Mouse (Mus musculus): ENCODE data around the gene Gdf15.
"Not testable (repeated sequence)": the region's sequence is repeated elsewhere in the genome, so short reads cannot be mapped to it uniquely, and the experiment has no call there.

Gene Gdf15

DNA sequence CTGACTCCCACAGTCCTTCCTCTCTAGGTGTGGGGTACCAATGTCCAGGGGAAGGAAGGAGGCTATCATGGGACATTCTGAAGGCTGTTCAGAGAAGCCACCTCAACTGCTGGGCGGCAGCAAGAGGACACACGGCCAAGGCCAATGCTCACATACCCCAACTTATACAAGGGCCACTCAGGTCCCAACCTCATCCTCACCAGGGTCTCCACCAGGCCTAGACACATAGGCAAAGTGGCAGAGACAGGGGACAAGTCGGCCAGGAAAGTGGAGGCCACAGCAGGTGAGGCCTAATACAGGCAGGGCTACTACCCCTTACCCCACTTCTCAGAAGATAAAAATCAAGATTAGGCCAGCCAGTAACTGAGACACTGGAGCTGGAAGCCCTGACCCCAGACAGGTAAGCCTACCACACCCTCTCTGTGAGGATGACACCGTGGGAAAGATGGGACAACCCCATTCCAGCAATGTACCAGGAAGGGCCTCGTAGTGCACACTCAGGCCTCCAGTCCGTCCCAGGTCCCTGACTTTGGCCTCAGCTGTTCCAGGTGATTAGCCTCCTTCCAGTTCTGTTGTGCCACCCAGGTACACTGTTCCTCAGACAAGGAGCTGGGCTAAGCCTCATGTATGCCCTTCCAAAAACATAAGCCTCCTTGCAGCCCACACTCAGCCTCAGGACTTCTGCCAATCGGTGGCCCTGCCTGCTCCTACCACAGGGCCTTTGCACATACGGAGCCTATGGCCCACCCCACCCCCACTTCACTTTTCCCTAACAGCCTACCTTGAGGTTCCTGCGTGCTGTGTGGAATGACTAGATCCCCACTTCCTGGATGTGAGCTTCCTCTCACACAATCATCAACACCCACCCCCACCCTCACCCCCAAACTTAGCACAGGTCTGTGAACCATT is 26.1 kb downstream of the Gdf15 start:
- DNase-seq (ENCODE audit: low read depth), result no peak

DNA sequence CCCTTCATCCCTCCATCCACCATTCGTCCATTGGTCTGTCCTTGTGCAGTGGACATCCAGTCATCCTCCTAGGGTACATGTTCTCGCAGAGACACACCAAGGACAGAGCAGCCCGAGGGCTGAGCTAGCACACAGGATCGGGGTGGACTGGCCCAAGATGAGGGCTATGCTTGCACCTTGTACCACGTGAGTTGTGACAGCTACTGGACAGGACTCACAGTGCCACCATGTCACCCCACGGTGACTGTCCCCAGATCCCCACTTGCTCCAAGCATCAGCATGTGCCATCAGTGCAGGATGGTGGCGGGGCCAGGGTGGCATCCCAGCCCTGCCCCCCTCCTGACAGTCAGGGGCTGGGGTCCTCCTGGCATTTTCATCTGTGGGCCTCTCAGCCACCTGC is 27.7 kb downstream of the Gdf15 start:
- DNase-seq (ENCODE audit: low read depth), result no peak

DNA sequence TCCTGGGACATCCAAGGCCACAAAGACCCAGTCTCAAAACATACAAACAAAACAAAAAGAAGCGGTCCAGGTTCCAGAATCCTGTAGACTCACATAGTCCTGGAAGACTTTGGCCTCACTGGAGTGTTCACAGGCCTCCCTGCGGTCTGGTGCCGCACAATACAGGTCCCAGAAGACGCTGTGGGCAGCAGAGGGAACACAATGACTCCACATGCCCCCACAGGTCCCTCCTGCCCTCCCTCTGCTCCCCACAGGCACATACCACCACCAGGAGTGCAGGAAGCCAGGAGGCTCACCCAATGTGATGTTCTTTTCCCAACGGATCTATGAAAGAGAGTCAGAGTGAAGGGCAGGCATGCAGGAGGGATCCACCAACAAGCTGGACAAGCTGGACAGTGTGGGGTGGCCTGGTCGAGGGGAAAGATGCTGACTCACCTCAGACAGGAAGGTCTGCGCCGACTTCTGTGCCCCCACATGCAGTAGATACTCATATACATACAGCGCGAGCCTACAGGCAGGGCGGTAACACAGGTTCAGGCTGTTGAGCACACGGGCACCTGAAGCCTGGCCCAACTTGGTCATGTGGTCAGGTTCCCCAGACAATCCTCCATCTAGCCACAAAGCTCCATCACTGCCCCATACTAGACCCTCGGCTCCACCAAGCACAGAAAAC is 30.0 kb downstream of the Gdf15 start:
- no peak for DNase-seq (ENCODE audit: low read depth)

DNA sequence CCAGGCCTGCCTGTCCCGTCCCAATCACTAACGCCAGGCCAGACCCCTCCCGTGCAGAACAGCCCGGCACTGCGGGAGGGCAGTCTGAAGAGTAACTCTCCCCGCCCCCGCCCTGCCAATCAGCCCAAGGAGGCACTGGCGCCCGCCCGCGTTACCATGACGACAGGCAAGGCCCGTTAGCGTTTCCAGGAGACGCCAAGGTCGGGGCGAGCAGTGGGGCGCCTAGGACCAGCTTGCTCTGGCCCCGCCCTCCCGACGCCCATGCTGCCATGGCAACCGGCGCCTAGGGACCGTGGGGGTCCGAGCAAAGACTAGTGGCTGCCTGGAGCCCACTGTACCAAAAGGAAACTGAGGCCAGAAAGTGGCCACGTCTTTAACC is 31.0 kb downstream of the Gdf15 start:
- no peak for DNase-seq (ENCODE audit: low read depth)

DNA sequence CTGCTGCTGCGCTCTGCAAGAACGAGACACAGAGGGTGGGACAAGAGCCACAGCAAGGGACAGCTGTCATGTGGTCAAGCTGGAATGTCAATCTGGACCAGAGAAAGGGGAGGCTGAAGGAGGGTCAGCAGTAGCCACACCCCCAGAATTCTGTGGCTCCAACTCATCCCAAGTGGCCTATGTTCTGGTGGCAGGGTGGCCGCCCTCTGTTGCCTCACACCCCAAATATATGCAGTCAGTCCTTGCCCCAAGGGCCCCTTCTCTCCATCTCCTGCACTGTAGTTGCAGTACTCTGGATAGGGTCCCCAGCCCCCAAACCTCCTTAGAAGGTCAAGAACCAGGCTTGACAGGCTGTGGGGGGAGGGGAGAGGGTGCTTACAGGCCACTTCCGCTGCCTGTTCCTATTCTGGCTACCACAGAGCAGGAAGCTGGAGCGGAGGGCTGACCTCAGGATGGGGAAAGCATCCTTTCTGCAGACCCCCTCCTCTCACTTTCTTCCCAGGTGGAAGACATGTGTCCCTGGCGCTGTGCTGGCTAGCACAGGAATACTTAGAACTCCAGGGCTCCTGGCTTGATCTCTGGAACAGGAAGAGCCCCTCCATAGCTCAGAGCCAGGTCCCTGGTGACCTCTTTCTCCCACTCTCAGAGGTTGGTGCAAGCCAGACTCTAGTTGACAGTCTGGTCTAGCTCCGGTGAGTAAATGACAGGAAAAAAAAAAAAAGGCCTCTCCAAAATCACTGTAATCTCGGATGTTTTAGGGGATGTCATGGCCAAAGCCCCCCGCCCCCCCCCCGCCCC is 31.6 kb downstream of the Gdf15 start:
- DNase-seq (ENCODE audit: low read depth), result no peak

DNA sequence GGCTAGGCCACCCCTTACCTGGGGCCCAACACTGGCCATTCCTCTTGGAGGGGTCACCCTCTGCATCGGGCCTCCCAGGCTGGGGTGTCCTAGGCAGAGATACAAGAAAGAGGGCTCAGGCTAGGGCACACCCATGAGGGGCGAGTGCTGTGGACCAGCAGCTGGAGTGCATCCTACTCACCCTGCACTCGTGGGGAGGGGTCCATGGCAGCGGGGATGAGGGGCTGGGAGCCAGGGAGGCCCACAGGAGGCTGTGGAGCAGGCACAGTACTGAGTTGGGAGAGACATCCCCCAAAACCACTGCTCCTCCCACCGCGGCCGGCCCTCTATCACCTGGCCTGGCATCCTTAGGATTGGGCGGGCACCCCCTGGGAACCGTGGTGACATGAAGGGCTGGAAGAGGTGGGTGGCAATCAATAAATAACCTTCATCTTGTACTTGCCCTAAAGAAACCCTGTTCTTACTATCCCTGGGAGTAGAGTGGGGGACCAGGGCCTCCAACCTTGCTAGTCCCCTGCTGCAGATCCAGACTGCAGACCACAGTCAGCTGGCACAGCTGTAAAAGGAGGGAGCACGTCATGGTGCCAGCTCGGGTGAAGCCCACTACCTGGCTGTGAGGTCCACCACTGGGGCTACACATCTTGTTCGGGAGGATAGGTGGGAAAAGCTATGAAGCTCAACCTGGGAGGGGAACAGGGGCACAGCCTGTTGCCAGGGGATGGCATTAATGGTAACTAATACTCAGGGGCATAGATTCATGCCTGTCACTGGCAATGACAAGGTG is 32.6 kb downstream of the Gdf15 start:
- DNase-seq (ENCODE audit: low read depth), result no peak

DNA sequence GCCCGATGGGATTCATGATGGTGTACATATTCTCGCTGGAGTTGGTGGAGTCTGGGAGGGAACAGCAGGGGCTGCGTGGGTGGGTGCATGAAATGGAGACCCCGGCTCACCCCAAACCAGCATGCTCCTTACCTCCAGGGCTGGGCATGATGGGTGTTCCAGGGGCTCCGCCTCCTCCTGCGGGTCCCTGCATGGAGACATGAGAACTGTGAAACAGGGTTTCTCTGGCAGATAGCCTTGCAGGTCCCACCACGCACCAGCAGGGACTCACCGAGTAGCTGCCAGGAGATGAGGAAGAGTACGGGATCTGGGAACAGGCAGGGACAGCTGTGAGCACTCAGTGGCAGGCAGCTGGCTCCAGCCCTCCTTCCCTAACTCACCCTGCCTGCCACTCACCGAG is 33.5 kb downstream of the Gdf15 start:
- DNase-seq (ENCODE audit: low read depth), result no peak

DNA sequence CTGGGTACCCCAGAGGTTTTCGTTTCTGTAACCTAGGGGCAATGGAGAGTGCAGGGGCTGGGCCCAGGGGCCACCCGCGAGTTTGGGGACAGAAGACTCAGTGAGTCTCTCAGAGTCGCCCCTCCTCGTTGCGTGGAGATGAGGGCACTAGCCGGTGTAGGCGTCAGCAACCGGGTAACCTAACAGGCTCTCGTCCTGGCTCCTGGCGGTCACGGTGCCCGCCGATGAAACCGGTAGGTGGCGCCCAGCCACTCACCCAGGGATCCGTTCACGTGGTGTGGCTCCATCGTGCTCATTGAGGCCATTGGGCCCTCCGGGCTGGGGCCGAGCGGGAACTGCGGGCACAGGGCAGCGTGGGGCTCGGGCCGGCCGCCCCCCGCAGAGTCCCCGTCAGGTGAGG is 34.0 kb downstream of the Gdf15 start:
- DNase-seq (ENCODE audit: low read depth), result no peak

DNA sequence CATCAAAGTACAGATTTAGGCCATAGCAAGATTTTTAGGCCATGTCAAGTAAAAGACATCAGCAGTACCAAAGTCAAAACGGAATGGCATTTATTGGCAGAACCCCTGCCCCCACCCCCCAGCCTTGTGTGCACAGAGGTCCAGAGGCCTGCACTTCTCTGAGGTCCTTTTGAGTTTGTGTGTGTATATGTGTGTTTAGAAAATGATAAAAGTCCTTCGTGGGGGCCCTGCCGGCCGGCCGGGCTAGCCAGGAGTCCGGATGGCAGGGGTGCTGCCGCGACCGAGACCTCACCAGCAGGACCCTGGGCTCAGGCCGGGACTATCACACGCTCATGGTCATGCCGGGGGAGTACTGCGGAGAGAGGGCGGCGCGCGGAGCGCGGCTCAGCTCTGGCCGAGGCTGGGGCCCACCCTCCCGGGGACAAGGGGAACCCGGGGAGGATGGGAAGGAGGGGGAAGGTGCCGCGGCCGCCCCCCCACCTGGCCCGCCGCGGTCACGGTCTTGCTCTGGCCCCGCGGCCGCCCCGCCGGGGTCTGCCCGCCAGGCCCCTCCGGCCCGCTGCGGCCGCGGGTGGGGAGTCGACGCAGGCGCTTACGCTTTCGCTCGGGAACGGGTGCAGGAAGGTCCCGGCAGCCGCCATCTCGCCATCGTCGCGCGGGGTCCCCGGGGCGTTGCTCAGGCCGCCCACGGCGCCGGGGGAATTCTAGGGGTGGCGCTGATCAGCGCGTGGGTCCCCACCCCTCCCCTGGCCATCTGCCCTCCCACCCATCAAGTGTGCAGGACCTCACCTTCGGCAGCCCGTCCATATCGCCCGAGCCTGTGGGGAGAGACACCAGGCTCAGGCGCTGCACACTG is 34.6 kb downstream of the Gdf15 start:
- no peak for DNase-seq (ENCODE audit: low read depth)

DNA sequence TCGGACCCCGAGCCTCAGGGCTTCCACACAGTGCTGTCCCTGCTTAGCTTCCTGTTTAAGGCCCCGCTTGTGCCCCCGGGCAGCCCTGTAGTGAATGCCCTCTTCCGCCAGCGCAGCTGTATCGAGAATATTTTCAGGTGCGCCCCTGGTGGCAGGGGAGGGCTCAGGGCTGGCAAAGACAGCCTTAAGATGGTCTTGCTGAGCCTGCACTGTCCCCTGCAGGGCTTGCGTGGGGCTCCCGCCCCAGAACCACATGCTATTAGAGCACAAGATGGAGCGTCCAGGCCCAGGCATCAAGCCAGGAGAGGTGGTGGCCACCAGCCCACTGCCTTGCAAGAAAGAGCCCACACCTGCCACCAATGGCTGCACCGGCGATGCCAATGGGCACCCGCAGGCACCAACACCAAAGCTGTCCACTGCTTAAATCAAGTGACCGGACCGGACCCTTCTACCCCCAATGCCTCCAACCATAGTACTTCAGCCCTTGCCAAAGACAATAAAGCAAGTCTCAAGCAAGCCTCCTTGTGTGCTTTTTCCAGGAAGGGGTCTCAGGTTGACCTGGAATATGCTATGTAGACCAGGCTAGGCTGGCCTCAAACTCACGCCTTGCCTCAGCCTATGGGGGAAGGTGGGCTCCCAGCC is 35.4 kb downstream of the Gdf15 start:
- no peak for DNase-seq (ENCODE audit: low read depth)

DNA sequence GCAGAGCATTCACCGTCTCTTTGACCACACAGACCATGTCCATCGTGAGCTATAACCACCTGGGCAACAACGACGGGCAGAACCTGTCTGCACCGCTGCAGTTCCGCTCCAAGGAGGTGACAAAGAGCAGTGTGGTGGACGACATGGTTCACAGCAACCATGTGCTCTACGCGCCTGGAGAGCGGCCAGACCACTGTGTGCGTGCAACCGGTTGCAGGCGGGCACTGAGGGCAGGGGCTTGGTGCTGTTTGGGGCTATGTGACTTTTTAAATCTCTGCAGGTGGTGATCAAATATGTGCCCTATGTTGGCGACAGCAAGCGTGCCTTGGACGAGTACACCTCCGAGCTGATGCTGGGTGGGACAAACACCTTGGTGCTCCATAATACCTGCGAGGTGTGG is 36.0 kb downstream of the Gdf15 start:
- DNase-seq (ENCODE audit: low read depth), result no peak

DNA sequence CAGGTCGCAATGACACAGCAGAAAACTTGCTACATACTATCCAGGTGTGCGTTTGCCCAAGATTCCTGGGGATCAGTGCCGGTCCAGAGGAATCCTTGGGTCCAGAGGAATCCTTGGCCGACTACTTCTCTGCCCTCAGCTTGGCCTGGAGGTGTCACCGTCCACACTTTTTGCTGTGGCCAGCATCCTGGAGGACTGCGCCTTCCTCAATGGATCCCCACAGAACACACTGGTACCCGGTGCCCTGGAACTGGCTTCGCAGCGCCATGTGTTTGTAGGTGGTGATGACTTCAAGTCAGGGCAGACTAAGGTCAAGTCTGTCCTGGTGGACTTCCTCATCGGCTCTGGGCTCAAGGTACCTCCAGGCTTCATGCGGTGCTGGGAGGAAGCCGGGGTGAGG is 36.4 kb downstream of the Gdf15 start:
- no peak for DNase-seq (ENCODE audit: low read depth)

DNA sequence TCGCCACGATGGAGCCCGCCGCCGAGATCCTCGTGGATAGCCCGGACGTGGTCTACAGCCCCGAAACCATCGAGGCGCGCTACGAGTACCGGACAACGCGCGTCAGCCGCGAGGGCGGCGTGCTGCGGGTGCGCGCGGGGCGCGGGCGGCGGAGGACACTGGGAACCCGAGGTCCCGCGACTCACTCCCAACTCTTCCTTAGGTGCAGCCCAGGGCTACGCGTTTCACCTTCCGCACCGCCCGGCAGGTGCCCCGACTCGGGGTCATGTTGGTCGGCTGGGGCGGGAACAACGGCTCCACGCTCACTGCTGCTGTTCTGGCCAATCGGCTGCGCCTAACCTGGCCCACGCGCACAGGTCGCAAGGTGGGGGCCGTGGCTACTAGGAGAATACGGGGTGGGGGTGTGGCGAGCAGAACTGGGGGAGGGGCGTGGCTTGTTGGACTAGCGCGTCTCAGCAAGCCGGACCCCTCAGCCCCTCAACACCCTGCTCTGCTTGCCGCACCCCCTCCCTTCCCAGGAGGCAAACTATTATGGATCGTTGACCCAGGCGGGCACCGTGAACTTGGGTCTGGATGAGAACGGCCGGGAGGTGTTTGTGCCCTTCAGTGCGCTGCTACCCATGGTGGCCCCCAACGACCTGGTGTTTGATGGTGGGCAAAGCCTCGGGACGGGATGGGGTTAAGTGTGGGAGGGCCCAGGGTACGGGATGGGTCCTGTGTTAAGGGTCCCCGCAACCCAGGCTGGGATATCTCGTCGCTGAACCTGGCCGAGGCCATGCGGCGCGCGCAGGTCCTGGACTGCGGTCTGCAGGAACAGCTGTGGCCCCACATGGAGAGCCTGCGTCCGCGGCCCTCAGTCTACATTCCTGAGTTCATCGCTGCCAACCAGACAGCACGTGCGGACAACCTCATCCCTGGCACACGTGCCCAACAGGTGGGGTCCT is 37.4 kb downstream of the Gdf15 start:
- no peak for DNase-seq (ENCODE audit: low read depth)

DNA sequence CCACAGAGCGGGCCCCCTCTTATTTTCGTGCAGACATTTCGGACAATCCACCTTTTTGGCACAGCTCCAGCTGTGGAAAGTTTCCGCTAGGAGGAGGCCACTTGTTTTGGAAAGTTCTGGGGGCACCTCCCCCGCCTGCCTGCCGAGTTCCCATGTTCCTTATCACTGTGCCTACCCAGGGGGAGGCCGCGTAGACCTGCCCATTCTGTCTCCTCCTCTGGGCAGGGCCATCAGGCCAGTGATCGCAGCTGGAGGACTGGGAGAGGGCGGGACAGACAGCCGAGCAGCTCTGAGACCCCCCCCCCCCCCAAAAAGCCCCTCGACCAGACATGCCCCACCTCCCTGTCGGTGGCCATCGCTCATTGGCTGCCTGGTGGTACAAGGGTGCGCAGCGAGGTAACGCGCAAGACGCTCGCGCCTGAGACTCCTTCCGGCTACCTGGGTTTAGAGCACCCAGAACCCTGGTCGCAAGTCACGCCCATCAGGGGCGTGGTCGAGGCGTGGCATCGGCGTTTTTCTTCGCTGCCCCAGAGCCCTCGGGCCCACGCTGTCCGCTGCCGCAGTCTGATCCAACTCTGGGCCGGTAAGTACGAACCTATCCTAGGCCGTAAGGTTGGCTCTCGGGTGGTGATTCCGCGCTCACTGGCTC is 38.2 kb downstream of the Gdf15 start, which contains the start of gene Isyna1:
TSS of gene Isyna1 (plus strand) at position 413 of the 649 bp plus-strand sequence.
- peak; percentile 44 for DNase-seq (ENCODE audit: low read depth)

DNA sequence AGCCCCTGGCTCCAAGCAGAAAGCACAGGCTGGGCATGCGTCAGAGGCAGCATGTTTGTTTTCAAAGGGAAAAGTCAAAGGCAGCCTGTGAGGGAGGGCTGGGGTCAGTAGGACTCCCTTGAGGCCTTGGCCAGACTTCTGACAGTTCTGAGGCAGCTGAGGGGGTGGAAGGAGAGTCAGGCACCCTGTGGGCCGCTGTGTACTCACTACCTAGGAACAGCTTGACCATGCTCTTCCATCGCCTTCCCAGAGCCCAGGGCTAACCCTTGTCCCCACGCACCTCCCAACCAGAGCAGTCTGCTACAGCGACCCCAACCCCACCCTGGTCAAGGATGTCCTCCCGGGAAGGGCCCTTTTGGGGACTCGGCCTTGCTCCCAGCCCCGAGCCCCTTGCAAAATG is 39.1 kb downstream of the Gdf15 start:
- DNase-seq (ENCODE audit: low read depth), result no peak

DNA sequence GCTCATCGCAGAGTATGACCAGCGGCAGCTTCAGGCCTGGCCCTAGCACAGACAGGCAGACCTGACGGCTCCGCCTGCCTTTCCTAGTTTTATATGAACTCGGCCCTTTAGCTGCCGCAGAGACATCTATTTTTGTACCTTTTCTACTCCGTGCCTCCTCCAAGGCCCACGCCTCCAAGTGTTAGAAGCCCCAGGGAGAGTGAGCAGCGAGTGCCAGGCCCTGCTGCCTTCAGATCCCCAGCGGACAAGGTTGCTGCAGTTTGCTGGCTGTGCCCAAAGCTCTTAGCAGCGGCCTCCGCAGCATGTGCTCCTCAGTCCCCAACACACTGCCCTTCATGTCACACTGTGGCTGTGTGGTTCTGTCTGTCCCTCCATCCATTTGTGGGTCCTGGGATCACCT is 40.7 kb downstream of the Gdf15 start:
- no peak for DNase-seq (ENCODE audit: low read depth)

DNA sequence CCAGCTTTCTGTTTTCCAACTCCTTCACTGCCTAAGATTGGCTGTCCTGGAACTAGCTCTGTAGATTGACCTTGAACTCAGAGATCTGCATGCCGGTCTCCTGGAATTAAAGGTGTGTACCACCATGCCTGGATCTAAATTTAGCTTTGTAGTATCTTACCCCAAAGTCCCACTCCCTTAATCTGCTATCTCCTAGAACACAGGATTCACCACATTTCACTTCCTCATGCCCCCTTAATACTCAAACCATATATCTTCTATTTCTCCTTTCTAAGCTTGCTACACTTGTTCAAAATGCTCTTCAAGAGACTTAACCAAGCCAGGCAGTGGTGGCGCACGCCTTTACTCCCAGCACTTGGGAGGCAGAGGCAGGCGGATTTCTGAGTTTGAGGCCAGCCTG is 44.3 kb downstream of the Gdf15 start:
- not testable (repeated sequence) for DNase-seq (ENCODE audit: low read depth)

DNA sequence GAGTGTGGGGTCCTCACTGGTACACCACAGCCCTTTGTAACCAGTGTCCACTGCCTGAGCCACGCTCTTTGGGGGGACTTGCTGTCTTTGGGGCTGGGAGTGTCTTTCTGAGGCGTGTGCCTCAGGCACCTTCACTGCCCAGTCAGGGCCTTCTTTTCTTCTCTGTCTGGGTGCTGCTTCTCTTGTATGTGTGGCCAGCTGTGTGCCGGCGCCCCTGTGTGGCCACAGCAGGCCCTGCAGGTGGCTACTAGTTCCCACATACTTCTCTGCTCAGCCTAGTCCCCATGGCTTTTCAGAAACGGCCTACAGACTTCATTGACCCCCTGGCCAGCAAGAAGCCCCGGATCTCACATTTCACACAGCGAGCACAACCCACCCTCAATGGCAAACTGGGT is 47.0 kb downstream of the Gdf15 start:
- DNase-seq (ENCODE audit: low read depth), result no peak
